Mouse (Mus musculus) heart, adult 9 months (tissue): ENCODE data around the gene Vav2.

ENCODE experiments used
- DNase-seq, 2 experiments: peaks; one replicate each; pipeline ENCODE4 v3.0.0; 2022; ENCODE audit warnings: low spot score in 2 of 2

The Vav2 gene

GRCm38 (mm10) chr2:27371450-27371849, 55.4 kb downstream of the Vav2 start:
- DNase-seq, result no peak

GRCm38 (mm10) chr2:27368980-27369379, 57.9 kb downstream of the Vav2 start:
- DNase-seq, result no peak

- DNase-seq, result no peak
These were observed 61.5 kb downstream of the Vav2 start for GRCm38 (mm10) chr2:27365296-27365695.

GRCm38 (mm10) chr2:27361786-27362185, 65.0 kb downstream of the Vav2 start:
- DNase-seq, result no peak

- DNase-seq, result no peak
These were observed 68.4 kb downstream of the Vav2 start for GRCm38 (mm10) chr2:27358461-27358860.

GRCm38 (mm10) chr2:27355684-27356083, 71.1 kb downstream of the Vav2 start:
- no peak for DNase-seq

- DNase-seq, result no peak
These were observed 72.1 kb downstream of the Vav2 start for GRCm38 (mm10) chr2:27354610-27355211.

GRCm38 (mm10) chr2:27352720-27353119, 74.1 kb downstream of the Vav2 start:
- DNase-seq, result no peak

- no peak for DNase-seq
These were observed 76.5 kb downstream of the Vav2 start for GRCm38 (mm10) chr2:27350371-27350770.

GRCm38 (mm10) chr2:27343984-27344453, 82.8 kb downstream of the Vav2 start:
- DNase-seq, result no peak

- no peak for DNase-seq
These were observed 86.2 kb downstream of the Vav2 start for GRCm38 (mm10) chr2:27340682-27341081.

GRCm38 (mm10) chr2:27339051-27339450, 87.8 kb downstream of the Vav2 start:
- DNase-seq, result no peak

- DNase-seq, result no peak
These were observed 89.6 kb downstream of the Vav2 start for GRCm38 (mm10) chr2:27337261-27337660.

- DNase-seq, result no peak
These were observed 90.2 kb downstream of the Vav2 start for GRCm38 (mm10) chr2:27336600-27336999.

- no peak for DNase-seq
These were observed 92.0 kb downstream of the Vav2 start for GRCm38 (mm10) chr2:27334816-27335215.

- no peak for DNase-seq
These were observed 95.3 kb downstream of the Vav2 start for GRCm38 (mm10) chr2:27331560-27331959.

- DNase-seq, result no peak
These were observed 96.4 kb downstream of the Vav2 start for GRCm38 (mm10) chr2:27330446-27330845.

GRCm38 (mm10) chr2:27329386-27330060, 97.3 kb downstream of the Vav2 start:
- DNase-seq, result no peak

- DNase-seq, result no peak
These were observed 98.2 kb downstream of the Vav2 start for GRCm38 (mm10) chr2:27328613-27329041.

- no peak for DNase-seq
These were observed 98.9 kb downstream of the Vav2 start for GRCm38 (mm10) chr2:27327886-27328285.

GRCm38 (mm10) chr2:27327076-27327475, 99.8 kb downstream of the Vav2 start:
- DNase-seq, result peak; percentile 29 to 36

- DNase-seq, result no peak
These were observed 100.5 kb downstream of the Vav2 start for GRCm38 (mm10) chr2:27326357-27326756.

- no peak for DNase-seq
These were observed 102.1 kb downstream of the Vav2 start for GRCm38 (mm10) chr2:27324690-27325089.
